Mouse (Mus musculus): ENCODE data around the gene Col6a6. TPM values are rescaled to one million over a fixed set of nuclear protein-coding genes. Genes with fewer than 3 reads are reported as not detected.

Gene Col6a6
- polyA plus RNA-seq, 1 experiment from 2014 or later, result 1.9 TPM

DNA sequence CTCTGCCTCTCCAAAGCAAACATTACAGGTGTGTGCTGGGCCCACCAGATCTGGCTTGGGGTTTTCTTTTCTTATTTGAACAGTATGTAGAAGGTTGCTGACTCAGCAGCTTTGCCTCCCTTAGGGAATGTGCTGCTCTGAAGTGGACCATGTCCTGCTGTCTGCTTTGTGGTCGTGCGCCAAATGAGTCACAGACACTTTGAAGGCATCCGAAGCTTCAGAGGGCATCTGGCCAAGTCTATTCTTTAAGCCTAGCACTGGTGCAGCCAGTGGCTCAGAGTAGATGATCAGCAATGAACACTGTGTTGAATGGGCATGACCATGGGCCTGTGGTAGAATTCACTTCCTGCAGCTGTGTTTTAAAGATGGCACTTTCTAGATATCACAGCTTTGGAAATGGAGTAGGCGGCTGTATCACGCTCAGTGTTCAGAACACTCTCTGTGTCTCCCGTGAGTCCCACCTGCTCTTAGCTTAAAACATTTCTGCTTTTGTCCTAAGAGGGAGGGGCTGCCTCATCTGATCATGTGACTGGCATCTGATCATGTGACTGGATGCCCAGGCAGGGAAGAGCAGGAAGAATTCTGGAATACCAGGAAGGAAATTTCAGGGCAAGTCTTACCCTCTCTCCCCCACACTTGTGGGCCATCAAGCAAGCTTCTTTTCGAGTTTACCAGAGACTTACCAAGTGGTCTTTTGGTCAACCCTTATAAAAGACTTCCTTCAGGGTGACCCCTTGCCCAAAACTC is 131.0 kb downstream of the Col6a6 start:
- no peaks in the 10 kb centered on the region for H3K9me3 ChIP-seq (ENCODE audit: control insufficient read depth, low read depth, low read length)
- no peaks in the 10 kb centered on the region for H3K36me3 ChIP-seq (ENCODE audit: control insufficient read depth, insufficient read depth, low read length)
- H3K9ac ChIP-seq (replicated peaks; ENCODE audit: low read depth, low read length), result no peak overlapping the region
- H3K4me1 ChIP-seq (ENCODE audit: control insufficient read depth, insufficient read depth, low read length), result peaks cover 19% of the 10 kb centered on the region
- WGBS, result 86% methylated on average over 7 of the region's 7 CpGs
- H3K4me3 ChIP-seq (ENCODE audit: low read depth, low read length), result no peak overlapping the region
- no peaks in the 10 kb centered on the region for H3K27me3 ChIP-seq (ENCODE audit: control insufficient read depth, insufficient read depth, low read length)
- H3K4me2 ChIP-seq (replicated peaks; ENCODE audit: low read depth, low read length), result no peak overlapping the region
- H3K27ac ChIP-seq (ENCODE audit: low read length), result no peak overlapping the region; the same call in 1 of the 2 replicates
- no peak for ATAC-seq (ENCODE audit: insufficient number of reproducible peaks, insufficient read depth, low FRiP score, low read depth)

DNA sequence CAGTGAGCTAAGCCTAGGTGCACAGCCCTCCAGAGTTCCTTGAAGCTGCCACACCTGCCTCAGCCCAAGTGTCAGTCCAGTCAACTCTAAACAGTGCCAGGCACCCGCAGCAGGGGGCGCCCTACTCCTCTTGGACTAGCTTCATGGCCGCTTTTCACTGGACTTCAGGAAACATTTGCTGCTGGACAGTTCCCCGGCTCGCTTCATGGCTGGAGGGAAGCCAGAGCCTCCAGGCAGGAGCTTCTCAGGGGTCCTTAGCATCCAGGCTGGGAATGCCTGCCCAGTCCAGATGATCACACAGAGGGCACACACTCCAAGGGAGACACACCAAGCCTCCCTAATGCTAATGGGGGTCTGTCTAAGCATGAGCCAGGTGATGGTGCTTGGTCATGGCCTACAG is 134.1 kb downstream of the Col6a6 start:
- Histone ChIP-seq H3K27me3 (ENCODE audit: control insufficient read depth, insufficient read depth, low read length) (no peaks in the 10 kb centered on the region), H3K4me3 (ENCODE audit: low read depth, low read length) (no peak overlapping the region), H3K4me2 (replicated peaks; ENCODE audit: low read depth, low read length) (no peak overlapping the region), H3K27ac (ENCODE audit: low read length) (no peak overlapping the region), H3K36me3 (ENCODE audit: control insufficient read depth, insufficient read depth, low read length) (no peaks in the 10 kb centered on the region), H3K4me1 (ENCODE audit: control insufficient read depth, insufficient read depth, low read length) (peaks cover 15% of the 10 kb centered on the region), H3K9ac (replicated peaks; ENCODE audit: low read depth, low read length) (no peak overlapping the region), H3K9me3 (ENCODE audit: control insufficient read depth, low read depth, low read length) (no peaks in the 10 kb centered on the region)
- WGBS, result under 1% methylated on average over 5 of the region's 5 CpGs
- ATAC-seq (ENCODE audit: insufficient number of reproducible peaks, insufficient read depth, low FRiP score, low read depth), result peak; percentile 16; the same call in 1 of the 2 replicates

DNA sequence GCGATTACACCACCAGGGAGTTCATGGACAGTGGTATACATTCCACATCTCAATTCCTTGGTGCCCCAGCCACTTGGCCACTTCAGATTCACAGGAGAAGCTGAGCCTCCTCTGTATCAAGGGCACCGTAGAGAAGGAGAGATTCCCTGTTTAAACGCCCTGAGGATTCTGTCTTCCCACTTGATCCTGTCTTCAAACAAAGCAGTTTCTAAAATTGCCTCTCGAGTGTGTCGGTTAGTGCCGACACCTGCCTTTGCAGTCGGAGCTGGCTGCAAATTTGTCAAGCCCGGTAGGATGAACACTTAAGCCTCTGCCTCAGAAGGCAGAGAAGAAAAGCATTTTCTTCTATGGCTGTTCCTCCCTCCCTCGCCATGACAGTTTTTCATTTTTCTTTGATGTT is 134.9 kb downstream of the Col6a6 start:
- 82% methylated on average over 9 of the region's 9 CpGs for WGBS
- Histone ChIP-seq H3K9me3 (ENCODE audit: control insufficient read depth, low read depth, low read length) (no peaks in the 10 kb centered on the region), H3K4me3 (ENCODE audit: low read depth, low read length) (no peak overlapping the region), H3K4me2 (replicated peaks; ENCODE audit: low read depth, low read length) (no peak overlapping the region), H3K4me1 (ENCODE audit: control insufficient read depth, insufficient read depth, low read length) (peaks cover 7% of the 10 kb centered on the region; the same call in 1 of the 2 replicates), H3K27ac (ENCODE audit: low read length) (no peak overlapping the region), H3K36me3 (ENCODE audit: control insufficient read depth, insufficient read depth, low read length) (no peaks in the 10 kb centered on the region), H3K9ac (replicated peaks; ENCODE audit: low read depth, low read length) (no peak overlapping the region), H3K27me3 (ENCODE audit: control insufficient read depth, insufficient read depth, low read length) (no peaks in the 10 kb centered on the region)
- no peak for ATAC-seq (ENCODE audit: insufficient number of reproducible peaks, insufficient read depth, low FRiP score, low read depth)

DNA sequence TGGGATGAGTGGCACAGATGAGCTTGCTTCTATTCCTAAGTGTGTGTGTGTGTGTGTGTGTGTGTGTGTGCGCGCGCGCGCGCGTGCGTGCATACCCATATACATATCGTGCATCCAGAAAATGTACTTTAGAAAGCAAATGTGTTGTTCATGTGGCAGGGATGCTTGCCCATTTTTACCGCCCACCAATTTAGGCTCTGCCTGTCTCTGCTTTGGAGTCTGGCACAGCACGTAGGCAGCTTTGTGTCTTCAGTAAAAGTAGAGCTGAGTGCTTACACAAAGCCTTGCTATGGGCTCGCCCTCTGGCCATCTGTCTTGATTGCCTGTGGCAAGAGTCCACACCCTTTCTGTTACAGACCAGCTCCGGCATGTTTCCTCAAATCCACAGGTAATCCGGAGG is 135.5 kb downstream of the Col6a6 start:
- Histone ChIP-seq H3K4me1 (ENCODE audit: control insufficient read depth, insufficient read depth, low read length) (peaks cover 1% of the 10 kb centered on the region; the same call in 1 of the 2 replicates), H3K4me2 (replicated peaks; ENCODE audit: low read depth, low read length) (no peak overlapping the region), H3K4me3 (ENCODE audit: low read depth, low read length) (no peak overlapping the region), H3K27ac (ENCODE audit: low read length) (no peak overlapping the region), H3K36me3 (ENCODE audit: control insufficient read depth, insufficient read depth, low read length) (peaks cover 3% of the 10 kb centered on the region; the same call in 1 of the 2 replicates), H3K27me3 (ENCODE audit: control insufficient read depth, insufficient read depth, low read length) (no peaks in the 10 kb centered on the region), H3K9me3 (ENCODE audit: control insufficient read depth, low read depth, low read length) (no peaks in the 10 kb centered on the region), H3K9ac (replicated peaks; ENCODE audit: low read depth, low read length) (no peak overlapping the region)
- WGBS, result 86% methylated on average over 14 of the region's 14 CpGs
- ATAC-seq (ENCODE audit: insufficient number of reproducible peaks, insufficient read depth, low FRiP score, low read depth), result no peak

DNA sequence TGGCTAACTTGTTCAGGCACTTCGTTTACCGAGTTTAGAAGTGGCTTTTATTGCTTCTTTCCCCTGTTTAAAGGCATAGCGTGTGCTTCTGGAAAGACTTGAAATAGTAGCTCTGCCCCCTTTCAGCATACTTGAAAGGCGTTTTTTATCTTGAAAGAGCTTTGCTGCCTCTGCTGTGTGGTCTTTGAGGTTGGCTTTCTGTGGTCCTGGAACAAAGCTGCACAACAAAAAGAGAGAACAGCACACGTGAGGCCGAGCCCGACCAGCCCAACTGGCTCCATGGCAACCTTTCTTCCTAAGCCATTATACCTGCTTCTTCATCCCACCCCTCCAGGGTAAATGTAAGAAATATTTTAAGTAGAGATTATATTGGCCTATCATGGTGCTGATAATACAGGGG is 138.5 kb downstream of the Col6a6 start:
- peaks cover 22% of the 10 kb centered on the region for H3K36me3 ChIP-seq (ENCODE audit: control insufficient read depth, insufficient read depth, low read length)
- ATAC-seq (ENCODE audit: insufficient number of reproducible peaks, insufficient read depth, low FRiP score, low read depth), result no peak
- no peaks in the 10 kb centered on the region for H3K27me3 ChIP-seq (ENCODE audit: control insufficient read depth, insufficient read depth, low read length)
- H3K9ac ChIP-seq (replicated peaks; ENCODE audit: low read depth, low read length), result no peak overlapping the region
- no peaks in the 10 kb centered on the region for H3K9me3 ChIP-seq (ENCODE audit: control insufficient read depth, low read depth, low read length)
- WGBS, result 71% methylated on average over 7 of the region's 7 CpGs
- no peak overlapping the region for H3K4me3 ChIP-seq (ENCODE audit: low read depth, low read length)
- no peak overlapping the region for H3K27ac ChIP-seq (ENCODE audit: low read length)
- no peak overlapping the region for H3K4me2 ChIP-seq (replicated peaks; ENCODE audit: low read depth, low read length)
- no peaks in the 10 kb centered on the region for H3K4me1 ChIP-seq (ENCODE audit: control insufficient read depth, insufficient read depth, low read length)

DNA sequence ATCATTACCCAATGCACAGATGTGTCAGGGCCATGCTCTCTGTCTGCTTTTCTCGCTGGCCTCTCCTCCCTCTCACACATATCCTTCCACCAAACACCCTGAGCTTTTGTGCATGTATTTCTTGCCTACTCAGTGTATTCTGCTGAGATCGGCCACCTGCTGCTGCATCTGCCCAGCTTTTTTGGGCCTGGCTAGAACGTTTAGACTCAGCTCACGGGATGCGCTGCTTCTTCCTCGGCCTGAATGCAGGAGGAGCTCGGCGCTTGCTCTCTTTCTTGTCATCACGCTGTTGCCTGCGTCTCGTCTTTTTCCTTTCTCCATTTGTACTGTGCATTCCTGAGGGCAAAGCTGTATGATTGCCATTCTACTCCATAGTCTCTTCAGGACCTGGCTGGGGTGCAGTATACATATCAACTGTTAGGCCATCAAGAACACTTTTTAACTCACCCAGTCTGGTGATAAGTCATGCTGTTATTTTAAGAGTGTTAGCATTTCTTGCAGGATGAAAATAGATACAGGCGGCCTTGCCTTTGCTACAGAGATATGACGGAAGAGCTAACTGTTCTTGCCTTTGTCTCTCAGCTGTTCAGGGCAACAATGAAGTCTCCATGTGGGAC is 143.3 kb downstream of the Col6a6 start:
- H3K36me3 ChIP-seq (ENCODE audit: control insufficient read depth, insufficient read depth, low read length), result peaks cover 25% of the 10 kb centered on the region
- no peak overlapping the region for H3K27ac ChIP-seq (ENCODE audit: low read length)
- H3K4me1 ChIP-seq (ENCODE audit: control insufficient read depth, insufficient read depth, low read length), result no peaks in the 10 kb centered on the region
- ATAC-seq (ENCODE audit: insufficient number of reproducible peaks, insufficient read depth, low FRiP score, low read depth), result no peak
- no peak overlapping the region for H3K4me3 ChIP-seq (ENCODE audit: low read depth, low read length)
- no peak overlapping the region for H3K9ac ChIP-seq (replicated peaks; ENCODE audit: low read depth, low read length)
- H3K27me3 ChIP-seq (ENCODE audit: control insufficient read depth, insufficient read depth, low read length), result no peaks in the 10 kb centered on the region
- no peak overlapping the region for H3K4me2 ChIP-seq (replicated peaks; ENCODE audit: low read depth, low read length)
- H3K9me3 ChIP-seq (ENCODE audit: control insufficient read depth, low read depth, low read length), result no peaks in the 10 kb centered on the region
- WGBS, result 88% methylated on average over 13 of the region's 13 CpGs

DNA sequence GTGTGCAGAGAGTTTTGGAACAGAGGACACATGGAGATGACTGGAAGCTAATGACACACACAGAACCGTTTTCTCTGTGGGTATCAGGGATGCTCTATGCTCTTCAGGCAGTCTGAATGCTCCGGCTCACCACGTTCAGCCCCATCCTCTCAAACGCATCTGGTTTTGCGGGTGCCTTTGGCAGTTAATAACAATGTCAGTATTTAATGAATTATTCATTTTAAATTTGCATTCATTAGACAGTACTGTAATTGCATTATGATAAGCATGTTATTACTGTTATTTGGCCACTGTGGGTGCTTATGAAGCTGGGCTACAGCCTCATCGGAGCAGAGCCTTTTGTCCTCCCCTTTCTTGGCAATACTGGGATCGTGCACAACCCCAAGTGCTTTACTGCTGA is 146.6 kb downstream of the Col6a6 start:
- H3K4me2 ChIP-seq (replicated peaks; ENCODE audit: low read depth, low read length), result no peak overlapping the region
- 91% methylated on average over 7 of the region's 7 CpGs for WGBS
- H3K27ac ChIP-seq (ENCODE audit: low read length), result no peak overlapping the region
- H3K4me3 ChIP-seq (ENCODE audit: low read depth, low read length), result no peak overlapping the region
- no peaks in the 10 kb centered on the region for H3K4me1 ChIP-seq (ENCODE audit: control insufficient read depth, insufficient read depth, low read length)
- H3K9me3 ChIP-seq (ENCODE audit: control insufficient read depth, low read depth, low read length), result no peaks in the 10 kb centered on the region
- H3K27me3 ChIP-seq (ENCODE audit: control insufficient read depth, insufficient read depth, low read length), result no peaks in the 10 kb centered on the region
- ATAC-seq (ENCODE audit: insufficient number of reproducible peaks, insufficient read depth, low FRiP score, low read depth), result no peak
- peaks cover 39% of the 10 kb centered on the region for H3K36me3 ChIP-seq (ENCODE audit: control insufficient read depth, insufficient read depth, low read length)
- no peak overlapping the region for H3K9ac ChIP-seq (replicated peaks; ENCODE audit: low read depth, low read length)

DNA sequence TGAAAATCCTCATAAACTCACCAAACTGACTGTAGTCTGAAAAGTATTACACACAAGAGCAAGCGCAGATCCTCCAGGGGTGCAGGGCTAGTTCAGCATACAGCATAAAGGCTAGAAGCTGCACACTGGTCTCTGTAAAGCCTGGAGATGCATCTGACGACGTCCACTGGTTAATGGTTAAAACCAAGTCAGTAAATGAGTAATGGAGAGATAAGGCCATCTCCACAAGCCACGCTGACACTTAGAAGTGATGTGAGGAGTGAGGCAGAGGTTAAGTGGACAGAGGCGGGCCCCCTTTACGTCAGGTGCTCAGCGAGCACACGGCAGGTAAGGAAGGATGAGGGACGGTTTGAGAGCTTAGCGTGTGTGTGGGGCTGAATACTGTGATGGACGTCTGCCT is 152.0 kb downstream of the Col6a6 start:
- Histone ChIP-seq H3K27me3 (ENCODE audit: control insufficient read depth, insufficient read depth, low read length) (no peaks in the 10 kb centered on the region), H3K9ac (replicated peaks; ENCODE audit: low read depth, low read length) (no peak overlapping the region), H3K36me3 (ENCODE audit: control insufficient read depth, insufficient read depth, low read length) (peaks cover 31% of the 10 kb centered on the region), H3K4me1 (ENCODE audit: control insufficient read depth, insufficient read depth, low read length) (no peaks in the 10 kb centered on the region), H3K27ac (ENCODE audit: low read length) (no peak overlapping the region), H3K9me3 (ENCODE audit: control insufficient read depth, low read depth, low read length) (no peaks in the 10 kb centered on the region), H3K4me3 (ENCODE audit: low read depth, low read length) (no peak overlapping the region), H3K4me2 (replicated peaks; ENCODE audit: low read depth, low read length) (no peak overlapping the region)
- 62% methylated on average over 11 of the region's 11 CpGs for WGBS
- ATAC-seq (ENCODE audit: insufficient number of reproducible peaks, insufficient read depth, low FRiP score, low read depth), result no peak

Measured in stomach, embryonic 14.5 days (tissue).